Mouse (Mus musculus): Measurements from ENCODE around the gene Dmrtc1c1. TPM values are rescaled to one million over a fixed set of nuclear protein-coding genes. Genes with fewer than 3 reads are reported as not detected.

The Dmrtc1c1 gene
- polyA plus RNA-seq (2014; fragmentation: Illumina TruSeq; extraction: RNeasy Lipid Tissue Mini Kit (QIAGEN cat#74804); ENCODE audit: low read depth, low replicate concordance): not detected

DNA sequence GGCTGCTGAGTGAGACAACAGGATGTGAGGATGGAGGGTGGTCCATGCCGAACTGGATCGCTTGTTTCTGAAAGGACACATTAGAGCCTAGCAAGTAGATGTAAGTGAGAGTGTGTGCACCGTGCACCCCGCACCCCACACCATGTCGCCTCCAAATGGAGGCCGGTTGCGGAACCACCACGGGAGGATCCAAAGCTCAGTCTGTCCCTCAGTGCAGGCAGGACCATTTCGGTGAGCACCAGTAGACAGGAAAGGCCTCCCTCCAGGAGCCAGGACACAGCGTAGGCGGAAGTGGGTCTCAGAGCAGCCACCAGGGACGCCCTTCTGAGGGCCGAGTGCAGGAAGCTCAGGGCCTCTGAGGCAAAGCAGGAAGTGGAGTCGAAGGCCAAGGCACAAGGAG lies at the start of gene Dmrtc1c1:
Gene Dmrtc1c1 (plus strand): TSS at position 301 of the 400 bp plus-strand sequence.

GRCm38 (mm10) chrX:102854516-102854915 lies 51.8 kb downstream of the Dmrtc1c1 start, which contains the start of gene Dmrtc1c2:
Gene Dmrtc1c2 (minus strand): TSS chrX:102854616.

Other genes with a start within 250 kb of the Dmrtc1c1 start
- gene Phka1, start 158.7 kb upstream of the Dmrtc1c1 start, polyA plus RNA-seq (2014; fragmentation: Illumina TruSeq; extraction: RNeasy Lipid Tissue Mini Kit (QIAGEN cat#74804); ENCODE audit: low read depth, low replicate concordance): 8.1 TPM
- gene Gm3880, start 116.0 kb upstream of the Dmrtc1c1 start, polyA plus RNA-seq (2014; fragmentation: Illumina TruSeq; extraction: RNeasy Lipid Tissue Mini Kit (QIAGEN cat#74804); ENCODE audit: low read depth, low replicate concordance): not detected
- not detected for gene Gm9112, start 95.3 kb upstream of the Dmrtc1c1 start, polyA plus RNA-seq (2014; fragmentation: Illumina TruSeq; extraction: RNeasy Lipid Tissue Mini Kit (QIAGEN cat#74804); ENCODE audit: low read depth, low replicate concordance)
- gene Dmrtc1b, start 95.1 kb upstream of the Dmrtc1c1 start, polyA plus RNA-seq (2014; fragmentation: Illumina TruSeq; extraction: RNeasy Lipid Tissue Mini Kit (QIAGEN cat#74804); ENCODE audit: low read depth, low replicate concordance): not detected
- gene Dmrtc1c2, start 51.7 kb downstream of the Dmrtc1c1 start, polyA plus RNA-seq (2014; fragmentation: Illumina TruSeq; extraction: RNeasy Lipid Tissue Mini Kit (QIAGEN cat#74804); ENCODE audit: low read depth, low replicate concordance): not detected
- not detected for gene 1700031F05Rik, start 65.0 kb downstream of the Dmrtc1c1 start, polyA plus RNA-seq (2014; fragmentation: Illumina TruSeq; extraction: RNeasy Lipid Tissue Mini Kit (QIAGEN cat#74804); ENCODE audit: low read depth, low replicate concordance)
- gene Dmrtc1a, start 105.7 kb downstream of the Dmrtc1c1 start, polyA plus RNA-seq (2014; fragmentation: Illumina TruSeq; extraction: RNeasy Lipid Tissue Mini Kit (QIAGEN cat#74804); ENCODE audit: low read depth, low replicate concordance): not detected
- not detected for gene 1700011M02Rik, start 105.9 kb downstream of the Dmrtc1c1 start, polyA plus RNA-seq (2014; fragmentation: Illumina TruSeq; extraction: RNeasy Lipid Tissue Mini Kit (QIAGEN cat#74804); ENCODE audit: low read depth, low replicate concordance)
- gene 1700018G05Rik, start 125.4 kb downstream of the Dmrtc1c1 start, polyA plus RNA-seq (2014; fragmentation: Illumina TruSeq; extraction: RNeasy Lipid Tissue Mini Kit (QIAGEN cat#74804); ENCODE audit: low read depth, low replicate concordance): not detected

Data from kidney, adult 10 weeks (tissue).